Mouse (Mus musculus) liver, postnatal 0 days (tissue): ENCODE results near the gene Ghrhr. TPM values are rescaled to one million over a fixed set of nuclear protein-coding genes. Genes with fewer than 3 reads are reported as not detected.

Experiments used
- ATAC-seq: fragments of 200-750 bp; cut with Nextera tagmentation; 2 replicates; pipeline ENCODE4 v1.8.0; 2017; ENCODE audit warnings: mild to moderate bottlenecking, moderate library complexity
- DNase-seq: peaks from one replicate; pipeline ENCODE4 v3.0.0-alpha.2; 2016
- H3K27ac ChIP-seq: fragments of 300-500 bp; sonication (generic); 2 replicates; pipeline ENCODE4 v1.5.1; 2014; ENCODE audit warnings: antibody characterized with exemption, moderate library complexity, mild to moderate bottlenecking, low read depth
- H3K27me3 ChIP-seq: fragments of 300-500 bp; sonication (generic); 2 replicates; pipeline ENCODE4 v1.6.1; 2014; ENCODE audit warnings: low read length, control low read depth, mixed read lengths; ENCODE audit not compliant: insufficient read depth
- H3K36me3 ChIP-seq: fragments of 300-500 bp; sonication (generic); replicated peaks from 2 replicates; pipeline ENCODE4 v1.6.1; 2014; ENCODE audit warnings: mild to moderate bottlenecking, control low read depth, low read length, moderate library complexity, mixed read lengths; ENCODE audit not compliant: insufficient read depth
- H3K4me1 ChIP-seq: fragments of 300-500 bp; sonication (generic); 2 replicates; pipeline ENCODE4 v1.6.1; 2014; ENCODE audit warnings: antibody characterized with exemption, mild to moderate bottlenecking, control low read depth; ENCODE audit not compliant: insufficient read depth
- H3K4me2 ChIP-seq: fragments of 300-500 bp; sonication (generic); 2 replicates; pipeline ENCODE4 v1.6.1; 2014; ENCODE audit warnings: low read depth, mild to moderate bottlenecking, low read length, moderate library complexity, mixed read lengths
- H3K4me3 ChIP-seq: fragments of 300-500 bp; sonication (generic); 2 replicates; pipeline ENCODE4 v1.5.1; 2014; ENCODE audit warnings: low read depth, low read length
- H3K9ac ChIP-seq: fragments of 300-500 bp; sonication (generic); replicated peaks from 2 replicates; pipeline ENCODE4 v1.6.1; 2014; ENCODE audit warnings: mild to moderate bottlenecking, moderate library complexity
- H3K9me3 ChIP-seq: fragments of 300-500 bp; sonication (generic); 2 replicates; pipeline ENCODE4 v1.6.1; 2016; ENCODE audit warnings: mild to moderate bottlenecking, control low read depth, low read length, mixed read lengths
- CTCF ChIP-seq: sonication (generic); IDR thresholded peaks from 2 replicates; pipeline ENCODE4 v1.5.1; 2016; ENCODE audit warnings: antibody characterized with exemption, low read depth
- EP300 ChIP-seq: IDR thresholded peaks from 2 replicates; pipeline ENCODE4 v1.6.1; 2016; ENCODE audit warnings: antibody characterized with exemption, low read depth, mild to moderate bottlenecking
- WGBS: fragments of 180-500 bp; shearing (Covaris S2); extraction: QIAGEN DNeasy Blood & Tissue Kit; methylation state at CpG from one replicate; pipeline ENCODE4 v1.1.7; 2014; ENCODE audit not compliant: insufficient replicate concordance; 5-methylcytosine and 5-hydroxymethylcytosine counted together
- polyA plus RNA-seq: library from polyadenylated mRNA; unstranded; fragments of >200 nt; fragmentation: Nextera tagmentation; extraction: Ambion mirVana; gene quantifications from 2 replicates; pipeline ENCODE4 v1.2.1, GENCODE M21; 2015

Gene Ghrhr
- polyA plus RNA-seq: 0.08 and 0.09 TPM in 2 replicates

- peaks cover 9% of the 10 kb centered on the region for H3K4me1 ChIP-seq
- H3K4me2 ChIP-seq: no peak within 1 kb of the TSS
- TF ChIP-seq CTCF (no peak), EP300 (no peak)
- no peak within 1 kb of the TSS for H3K9ac ChIP-seq
- H3K27me3 ChIP-seq: no peaks in the 10 kb centered on the region
- 72% methylated on average over 6 of the region's 6 CpGs for WGBS
- DNase-seq (no peak), ATAC-seq (no peak)
- H3K27ac ChIP-seq: no peak within 1 kb of the TSS
- no peak within 1 kb of the TSS for H3K4me3 ChIP-seq
- 0 out of 2 replicates have a peak, but pooled peaks cover 3% of the 10 kb centered on the region for H3K9me3 ChIP-seq
- no peaks in the 10 kb centered on the region for H3K36me3 ChIP-seq
Observed at GRCm38 (mm10) chr6:55376076-55376475, at the start of gene Ghrhr. Gene Ghrhr, plus strand, starts transcription at chr6:55376295.

GRCm38 (mm10) chr6:55326299-55326698 is 49.8 kb upstream of the Ghrhr start:
- Histone ChIP-seq H3K4me2 (no peak overlapping the region), H3K4me1 (peaks cover 54% of the 10 kb centered on the region), H3K9ac (no peak overlapping the region), H3K9me3 (no peaks in the 10 kb centered on the region), H3K36me3 (no peaks in the 10 kb centered on the region), H3K27me3 (no peaks in the 10 kb centered on the region), H3K27ac (no peak overlapping the region), H3K4me3 (no peak overlapping the region)
- 23% methylated on average over 4 of the region's 4 CpGs for WGBS
- ATAC-seq (no peak), DNase-seq (no peak)
- TF ChIP-seq EP300: no peak
- TF ChIP-seq CTCF: no peak

GRCm38 (mm10) chr6:55327326-55327725 is 48.8 kb upstream of the Ghrhr start:
- Histone ChIP-seq H3K27me3 (no peaks in the 10 kb centered on the region), H3K9ac (no peak overlapping the region), H3K4me2 (no peak overlapping the region), H3K36me3 (no peaks in the 10 kb centered on the region), H3K27ac (no peak overlapping the region), H3K4me1 (peaks cover 49% of the 10 kb centered on the region), H3K4me3 (no peak overlapping the region), H3K9me3 (no peaks in the 10 kb centered on the region)
- DNase-seq: no peak
- no peak for ATAC-seq
- TF ChIP-seq EP300: no peak
- no peak for TF ChIP-seq CTCF
- WGBS: 70% methylated on average over 13 of the region's 13 CpGs

GRCm38 (mm10) chr6:55328179-55328578 is 47.9 kb upstream of the Ghrhr start:
- ATAC-seq (no peak), DNase-seq (no peak)
- H3K4me3 ChIP-seq: no peak overlapping the region
- H3K4me1 ChIP-seq: peaks cover 41% of the 10 kb centered on the region
- H3K27ac ChIP-seq: no peak overlapping the region
- H3K9me3 ChIP-seq: no peaks in the 10 kb centered on the region
- no peaks in the 10 kb centered on the region for H3K27me3 ChIP-seq
- no peak overlapping the region for H3K9ac ChIP-seq
- H3K4me2 ChIP-seq: no peak overlapping the region
- no peaks in the 10 kb centered on the region for H3K36me3 ChIP-seq
- 63% methylated on average over 4 of the region's 4 CpGs for WGBS
- no peak for TF ChIP-seq CTCF

GRCm38 (mm10) chr6:55331315-55331714 is 44.8 kb upstream of the Ghrhr start:
- Histone ChIP-seq H3K27me3 (no peaks in the 10 kb centered on the region), H3K9me3 (no peaks in the 10 kb centered on the region), H3K4me2 (no peak overlapping the region), H3K4me1 (peaks cover 25% of the 10 kb centered on the region), H3K27ac (no peak overlapping the region), H3K4me3 (no peak overlapping the region), H3K36me3 (no peaks in the 10 kb centered on the region), H3K9ac (no peak overlapping the region)
- WGBS: 23% methylated on average over 6 of the region's 6 CpGs
- ATAC-seq: no peak
- no peak for DNase-seq
- TF ChIP-seq CTCF (no peak), EP300 (no peak)

- no peaks in the 10 kb centered on the region for H3K27me3 ChIP-seq
- H3K9ac ChIP-seq: no peak overlapping the region
- peaks cover 19% of the 10 kb centered on the region for H3K4me1 ChIP-seq
- ATAC-seq: no peak
- no peak overlapping the region for H3K27ac ChIP-seq
- TF ChIP-seq EP300 (no peak), CTCF (no peak)
- WGBS: 69% methylated on average over 5 of the region's 5 CpGs
- H3K4me3 ChIP-seq: no peak overlapping the region
- H3K4me2 ChIP-seq: no peak overlapping the region
- no peaks in the 10 kb centered on the region for H3K9me3 ChIP-seq
- H3K36me3 ChIP-seq: no peaks in the 10 kb centered on the region
- DNase-seq: no peak
Observed at GRCm38 (mm10) chr6:55332100-55332772, 43.9 kb upstream of the Ghrhr start.

GRCm38 (mm10) chr6:55332773-55333109 is 43.4 kb upstream of the Ghrhr start:
- Histone ChIP-seq H3K9me3 (no peaks in the 10 kb centered on the region), H3K9ac (no peak overlapping the region), H3K27ac (no peak overlapping the region), H3K4me2 (no peak overlapping the region), H3K4me3 (no peak overlapping the region), H3K4me1 (peaks cover 19% of the 10 kb centered on the region), H3K36me3 (no peaks in the 10 kb centered on the region), H3K27me3 (no peaks in the 10 kb centered on the region)
- ATAC-seq (no peak), DNase-seq (no peak)
- WGBS: 84% methylated on average over 6 of the region's 6 CpGs
- TF ChIP-seq CTCF: no peak
- TF ChIP-seq EP300: no peak
